Mouse (Mus musculus) ES-E14 (cell line): ENCODE measurements around the gene Tex14.

Source experiments
- CHD2 ChIP-seq: IDR thresholded peaks from 2 replicates; pipeline ENCODE4 v1.6.1; 2014; ENCODE audit warnings: mild to moderate bottlenecking, low read depth, low read length, inconsistent platforms
- HCFC1 ChIP-seq: IDR thresholded peaks from 2 replicates; pipeline ENCODE4 v1.6.1; 2012; ENCODE audit warnings: low read length, inconsistent platforms, borderline replicate concordance; ENCODE audit not compliant: insufficient read depth
- MAFK ChIP-seq: IDR thresholded peaks from 2 replicates; pipeline ENCODE4 v1.6.1; 2014; ENCODE audit warnings: mild to moderate bottlenecking, low read depth, low read length, inconsistent platforms; ENCODE audit not compliant: insufficient read depth
- ZC3H11A ChIP-seq: IDR thresholded peaks from 2 replicates; pipeline ENCODE4 v1.6.1; 2012; ENCODE audit warnings: low read depth, mild to moderate bottlenecking, inconsistent platforms, low read length, borderline replicate concordance
- ZNF384 ChIP-seq: IDR thresholded peaks from 2 replicates; pipeline ENCODE4 v1.6.1; 2012; ENCODE audit warnings: low read depth, low read length, inconsistent platforms

DNA sequence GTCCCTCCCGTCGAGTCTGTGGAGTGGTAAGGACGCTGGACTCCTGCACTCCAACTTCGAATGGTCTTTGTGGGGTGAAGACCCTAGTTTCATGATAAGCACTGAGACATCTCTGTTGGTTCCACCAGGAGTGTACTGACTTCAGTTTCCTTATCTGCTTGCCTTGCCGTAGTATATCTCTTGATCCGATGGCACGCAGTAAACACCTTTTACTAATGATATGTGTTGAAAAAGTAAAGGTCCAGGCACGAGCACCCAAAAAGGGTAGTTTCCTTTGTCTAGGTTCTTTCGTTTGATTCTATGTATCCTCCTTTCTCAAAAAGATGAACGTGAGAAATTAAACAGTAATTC, 45.6 kb upstream of the Tex14 start:
- TF ChIP-seq CHD2 (no peak), HCFC1 (no peak), MAFK (no peak), ZNF384 (no peak), ZC3H11A (no peak)
